Mouse (Mus musculus) bone marrow macrophage, adult 2 months (primary cell): Measurements from ENCODE around the gene Tdrd7. TPM values are rescaled to one million over a fixed set of nuclear protein-coding genes. Genes with fewer than 3 reads are reported as not detected.

ENCODE experiments used
- H3K27ac ChIP-seq: 2 replicates; pipeline ENCODE4 v1.5.1; 2012; ENCODE audit warnings: low read depth, low read length; ENCODE audit not compliant: insufficient read depth
- H3K4me1 ChIP-seq: 2 replicates; pipeline ENCODE4 v1.6.1; 2012; ENCODE audit warnings: low read length; ENCODE audit not compliant: control insufficient read depth, insufficient read depth
- H3K4me3 ChIP-seq: 2 replicates; pipeline ENCODE4 v1.5.1; 2012; ENCODE audit warnings: mild to moderate bottlenecking, low read length, moderate library complexity; ENCODE audit not compliant: insufficient read depth
- CTCF ChIP-seq: IDR thresholded peaks from 2 replicates; pipeline ENCODE4 v1.5.1; 2012; ENCODE audit warnings: low read depth, mild to moderate bottlenecking, low read length, moderate library complexity
- POLR2A ChIP-seq: IDR thresholded peaks from 2 replicates; pipeline ENCODE4 v1.6.1; 2012; ENCODE audit warnings: mild to moderate bottlenecking, low read depth, low read length, borderline replicate concordance
- polyA plus RNA-seq: library from polyadenylated mRNA; stranded (reverse); fragments of >200 nt; gene quantifications from 2 replicates; pipeline ENCODE4 v1.2.4, GENCODE M21; 2012; ENCODE audit not compliant: missing spikeins, insufficient read depth, insufficient read length

Gene Tdrd7
- 44.1 and 52.8 TPM in 2 replicates for polyA plus RNA-seq

DNA sequence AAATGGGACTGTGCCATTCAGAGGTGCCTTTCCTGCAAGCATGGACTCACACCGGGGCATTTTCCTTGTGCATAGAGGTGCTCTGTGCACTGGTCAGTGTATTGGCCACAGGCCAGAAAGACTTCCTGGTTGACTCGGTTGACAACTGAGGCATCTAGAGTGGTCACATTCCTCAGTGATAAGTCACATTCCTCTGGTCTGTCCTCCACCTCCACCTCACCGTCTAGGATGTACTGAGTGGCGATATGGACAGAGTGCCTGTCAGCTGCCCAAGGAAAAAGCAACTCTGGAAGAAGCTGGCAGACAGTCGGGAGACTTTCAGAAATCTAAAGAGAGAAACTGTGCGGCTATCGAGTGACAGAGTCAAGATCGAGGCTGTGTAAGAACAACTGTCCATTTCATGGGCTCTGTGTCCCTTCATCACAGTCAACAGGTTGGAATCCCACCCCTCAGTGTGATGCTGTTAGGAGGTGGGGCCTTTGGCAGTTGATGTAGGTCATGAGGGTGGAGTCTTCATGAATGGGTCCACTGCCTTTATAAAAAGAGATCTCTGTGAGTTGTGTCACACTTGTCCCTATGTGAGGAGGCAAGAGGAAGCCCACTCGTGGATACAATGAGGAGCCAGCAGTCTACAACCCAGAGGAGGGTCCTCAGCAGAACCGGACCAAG, at the start of gene Tdrd7:
Gene Tdrd7 (plus strand): TSS at position 564 of the 669 bp plus-strand sequence.
- no peak for TF ChIP-seq POLR2A
- no peak for TF ChIP-seq CTCF
- H3K27ac ChIP-seq = no peak within 1 kb of the TSS
- no peak within 1 kb of the TSS for H3K4me3 ChIP-seq

DNA sequence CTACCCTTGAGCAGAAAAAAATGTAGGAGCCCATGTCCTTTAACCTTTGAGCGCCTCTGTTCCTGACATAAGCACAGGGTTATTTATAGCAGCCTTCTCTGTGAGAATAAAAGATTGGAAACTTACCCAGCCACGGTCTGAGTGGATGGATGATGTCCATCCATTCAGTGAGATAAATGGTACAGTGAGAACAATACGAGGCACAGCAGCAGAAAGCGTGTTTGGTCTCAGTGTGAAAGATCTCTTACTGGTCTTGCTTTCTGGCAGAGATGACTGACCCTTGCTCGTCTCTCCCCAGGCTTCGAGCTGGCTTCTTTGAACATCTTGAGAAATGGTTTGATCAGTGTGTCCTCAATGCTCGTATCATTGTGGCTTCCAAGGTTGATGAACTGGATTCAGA, 48.0 kb upstream of the Tdrd7 start:
- Histone ChIP-seq H3K27ac (no peak overlapping the region), H3K4me1 (no peaks in the 10 kb centered on the region), H3K4me3 (no peak overlapping the region)
- TF ChIP-seq CTCF (no peak), POLR2A (no peak)

More for the DNA sequence above, at the start of gene Tdrd7:
- peaks cover 18% of the 10 kb centered on the region for H3K4me1 ChIP-seq

- TF ChIP-seq POLR2A = no peak
- TF ChIP-seq CTCF = no peak
- no peaks in the 10 kb centered on the region for H3K4me1 ChIP-seq
- H3K4me3 ChIP-seq = no peak overlapping the region
- H3K27ac ChIP-seq = no peak overlapping the region
These were observed 43.3 kb upstream of the Tdrd7 start for GRCm38 (mm10) chr4:45921663-45922435.

DNA sequence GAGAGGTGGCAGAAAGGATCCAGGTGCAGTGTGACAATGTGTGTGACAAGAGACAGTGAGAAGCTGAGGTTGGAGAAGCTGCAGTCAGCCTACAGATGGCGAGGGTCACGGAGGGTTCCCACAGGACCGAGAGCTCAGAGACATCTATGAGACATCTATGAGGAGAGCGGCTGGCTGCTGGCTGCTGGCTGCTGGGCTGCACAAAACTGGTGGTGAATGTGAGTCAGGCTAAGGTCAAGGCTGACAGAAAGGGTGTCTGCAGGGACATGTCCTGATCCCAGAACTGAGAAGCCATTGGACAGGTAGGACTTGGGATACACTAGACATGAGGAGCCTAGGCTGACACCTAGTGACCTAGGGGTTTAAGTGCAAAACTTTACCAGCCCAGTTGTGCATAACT, 41.1 kb upstream of the Tdrd7 start:
- H3K27ac ChIP-seq = no peak overlapping the region
- no peak for TF ChIP-seq CTCF
- TF ChIP-seq POLR2A = no peak
- H3K4me1 ChIP-seq = no peaks in the 10 kb centered on the region
- no peak overlapping the region for H3K4me3 ChIP-seq

GRCm38 (mm10) chr4:45928561-45928960, 36.6 kb upstream of the Tdrd7 start:
- TF ChIP-seq CTCF = no peak
- no peak for TF ChIP-seq POLR2A
- Histone ChIP-seq H3K4me1 (no peaks in the 10 kb centered on the region), H3K27ac (no peak overlapping the region), H3K4me3 (no peak overlapping the region)

DNA sequence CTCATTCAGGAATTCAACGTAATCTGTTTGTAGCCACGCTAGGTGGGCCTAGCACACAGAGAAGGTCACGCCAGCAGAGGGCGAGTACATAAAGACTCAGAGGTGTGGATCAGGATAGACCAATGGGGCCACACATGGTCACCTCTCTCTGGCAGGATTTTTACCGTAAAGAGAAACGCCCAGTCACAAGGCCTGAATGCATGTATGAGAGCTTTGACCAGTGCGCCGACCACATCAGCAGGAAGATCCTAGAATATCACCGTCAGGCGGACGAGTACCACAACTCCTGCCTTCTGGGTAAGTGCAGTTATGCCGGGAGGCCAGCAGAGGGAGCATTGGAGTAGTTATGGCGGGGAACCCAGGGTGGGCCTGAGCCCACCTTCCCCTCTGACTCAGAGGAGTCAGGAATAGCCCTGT, 23.5 kb upstream of the Tdrd7 start:
- Histone ChIP-seq H3K4me3 (no peak overlapping the region), H3K4me1 (peaks cover 6% of the 10 kb centered on the region), H3K27ac (no peak overlapping the region)
- TF ChIP-seq POLR2A = no peak
- peak; percentile 90 for TF ChIP-seq CTCF

DNA sequence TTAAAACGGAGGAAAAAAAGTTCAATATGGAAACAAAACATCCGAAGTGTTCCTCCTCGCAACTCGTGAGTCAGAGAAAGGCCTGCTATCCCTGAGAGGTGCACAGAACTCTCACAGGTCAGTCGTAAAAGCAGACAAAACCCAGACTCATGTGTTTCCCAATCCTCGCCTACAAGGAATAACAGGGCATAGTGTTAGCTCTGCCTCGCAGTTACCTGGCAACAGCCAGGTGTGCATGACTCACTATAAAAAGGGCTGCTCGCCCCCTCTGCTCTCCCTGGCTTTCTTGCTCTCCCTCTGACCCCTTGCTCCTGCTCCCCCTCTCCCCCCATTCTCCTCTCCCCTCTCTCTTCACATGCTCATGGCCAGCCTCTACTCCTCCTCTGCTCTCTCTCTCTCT, 17.4 kb upstream of the Tdrd7 start:
- peaks cover 30% of the 10 kb centered on the region for H3K4me1 ChIP-seq
- TF ChIP-seq CTCF = no peak
- no peak for TF ChIP-seq POLR2A
- H3K27ac ChIP-seq = no peak overlapping the region
- no peak overlapping the region for H3K4me3 ChIP-seq

GRCm38 (mm10) chr4:45949109-45949848, 15.9 kb upstream of the Tdrd7 start:
- TF ChIP-seq POLR2A (no peak), CTCF (no peak)
- H3K4me3 ChIP-seq = peak overlapping the region; percentile 49
- peak overlapping the region; percentile 85 for H3K27ac ChIP-seq
- peaks cover 30% of the 10 kb centered on the region for H3K4me1 ChIP-seq

DNA sequence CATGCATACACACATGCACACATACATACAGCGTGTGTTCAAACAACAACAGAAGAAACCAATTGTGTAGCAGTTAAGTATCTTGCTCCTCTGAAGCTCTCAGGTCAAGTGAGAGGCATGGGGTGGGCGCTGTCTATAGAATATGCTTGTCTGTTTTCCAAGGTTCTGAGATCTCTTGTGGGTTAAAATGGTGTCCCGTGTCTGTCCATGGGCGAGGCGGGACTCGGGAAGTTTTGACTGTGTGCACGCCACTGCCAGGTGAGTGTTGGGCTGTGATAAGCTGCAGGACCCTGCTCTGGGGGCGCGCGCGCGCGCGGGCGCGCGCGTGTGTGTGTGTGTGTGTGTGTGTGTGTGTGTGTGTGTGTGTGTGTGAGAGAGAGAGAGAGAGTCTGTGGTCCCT, 13.3 kb upstream of the Tdrd7 start:
- Histone ChIP-seq H3K4me1 (peaks cover 30% of the 10 kb centered on the region), H3K27ac (no peak overlapping the region), H3K4me3 (no peak overlapping the region)
- no peak for TF ChIP-seq POLR2A
- TF ChIP-seq CTCF = no peak
